Mouse (Mus musculus): ENCODE results near the gene Arhgap22.
A peak's percentile ranks its signal among the peaks of the same experiment; 100 is the strongest.

The Arhgap22 gene

GRCm38 (mm10) chr14:33214767-33215128 lies 922 bp downstream of the Arhgap22 start:
- no peak for DNase-seq

- DNase-seq: no peak
Observed at GRCm38 (mm10) chr14:33215163-33215562, 1.3 kb downstream of the Arhgap22 start.

- no peak for DNase-seq
Observed at GRCm38 (mm10) chr14:33216343-33217208, 2.8 kb downstream of the Arhgap22 start.

- no peak for DNase-seq
Observed at GRCm38 (mm10) chr14:33225235-33225634, 11.4 kb downstream of the Arhgap22 start.

GRCm38 (mm10) chr14:33230672-33231071 lies 16.8 kb downstream of the Arhgap22 start:
- no peak for DNase-seq

GRCm38 (mm10) chr14:33231311-33231710 lies 17.5 kb downstream of the Arhgap22 start:
- DNase-seq: no peak

GRCm38 (mm10) chr14:33232048-33232447 lies 18.2 kb downstream of the Arhgap22 start:
- peak; percentile 26 for DNase-seq

- peak; percentile 47 for DNase-seq
Observed at GRCm38 (mm10) chr14:33235661-33236060, 21.8 kb downstream of the Arhgap22 start.

GRCm38 (mm10) chr14:33240400-33240799 lies 26.6 kb downstream of the Arhgap22 start:
- peak; percentile 20 for DNase-seq

GRCm38 (mm10) chr14:33243261-33243660 lies 29.4 kb downstream of the Arhgap22 start:
- DNase-seq: peak; percentile 54

GRCm38 (mm10) chr14:33244519-33244918 lies 30.7 kb downstream of the Arhgap22 start:
- DNase-seq: no peak

- DNase-seq: peak; percentile 32
Observed at GRCm38 (mm10) chr14:33244946-33245345, 31.1 kb downstream of the Arhgap22 start.

GRCm38 (mm10) chr14:33246476-33246875 lies 32.6 kb downstream of the Arhgap22 start:
- peak; percentile 52 for DNase-seq

GRCm38 (mm10) chr14:33247623-33248022 lies 33.8 kb downstream of the Arhgap22 start:
- peak; percentile 73 for DNase-seq

- DNase-seq: no peak
Observed at GRCm38 (mm10) chr14:33248741-33249140, 34.9 kb downstream of the Arhgap22 start.

GRCm38 (mm10) chr14:33250215-33250939 lies 36.6 kb downstream of the Arhgap22 start:
- DNase-seq: peak; percentile 47

GRCm38 (mm10) chr14:33250956-33251745 lies 37.3 kb downstream of the Arhgap22 start:
- DNase-seq: no peak

- no peak for DNase-seq
Observed at GRCm38 (mm10) chr14:33258256-33258655, 44.4 kb downstream of the Arhgap22 start.

GRCm38 (mm10) chr14:33260131-33260530 lies 46.3 kb downstream of the Arhgap22 start:
- no peak for DNase-seq

GRCm38 (mm10) chr14:33264795-33265194 lies 51.0 kb downstream of the Arhgap22 start:
- DNase-seq: no peak

GRCm38 (mm10) chr14:33276240-33276639 lies 62.4 kb downstream of the Arhgap22 start:
- DNase-seq: no peak

- no peak for DNase-seq
Observed at GRCm38 (mm10) chr14:33278374-33278773, 64.5 kb downstream of the Arhgap22 start.

GRCm38 (mm10) chr14:33280921-33281320 lies 67.1 kb downstream of the Arhgap22 start:
- DNase-seq: peak; percentile 7
